Mouse (Mus musculus) thymus, postnatal 36 days (tissue): ENCODE data around the gene Ppp4r2.

ENCODE experiments used
- DNase-seq, 2 experiments: peaks; one replicate each; pipeline ENCODE4 v3.0.0; 2022; ENCODE audit warnings: mixed read lengths in 2 of 2

The Ppp4r2 gene

GRCm38 (mm10) chr6:100885376-100885775 lies 52.0 kb downstream of the Ppp4r2 start:
- DNase-seq: no peak

- DNase-seq: no peak
Measured at GRCm38 (mm10) chr6:100887012-100887411, 53.6 kb downstream of the Ppp4r2 start.

GRCm38 (mm10) chr6:100889340-100889739 lies 55.9 kb downstream of the Ppp4r2 start:
- DNase-seq: no peak

- DNase-seq: no peak
Measured at GRCm38 (mm10) chr6:100892489-100892888, 59.1 kb downstream of the Ppp4r2 start.

- no peak for DNase-seq
Measured at GRCm38 (mm10) chr6:100893073-100893472, 59.7 kb downstream of the Ppp4r2 start.

GRCm38 (mm10) chr6:100895183-100895582 lies 61.8 kb downstream of the Ppp4r2 start:
- DNase-seq: no peak

- no peak for DNase-seq
Measured at GRCm38 (mm10) chr6:100896883-100897282, 63.5 kb downstream of the Ppp4r2 start.

- no peak for DNase-seq
Measured at GRCm38 (mm10) chr6:100904463-100904862, 71.0 kb downstream of the Ppp4r2 start.

- no peak for DNase-seq
Measured at GRCm38 (mm10) chr6:100910136-100910675, 76.8 kb downstream of the Ppp4r2 start.
